Mouse (Mus musculus) fibroblast of lung, adult 2 months (primary cell): ENCODE measurements around the gene Nrbf2.

Experiments used
- DNase-seq: peaks from one replicate; pipeline ENCODE4 v3.0.0-alpha.2; 2011; ENCODE audit warnings: low read depth

The Nrbf2 gene

GRCm38 (mm10) chr10:67285176-67285814, at the start of gene Nrbf2:
Gene Nrbf2, minus strand, starts transcription at chr10:67285305.
- peak; percentile 79 for DNase-seq

GRCm38 (mm10) chr10:67330580-67330979, 45.5 kb upstream of the Nrbf2 start:
- DNase-seq = peak; percentile 45

GRCm38 (mm10) chr10:67329661-67330060, 44.6 kb upstream of the Nrbf2 start:
- no peak for DNase-seq

GRCm38 (mm10) chr10:67328208-67328607, 43.1 kb upstream of the Nrbf2 start:
- no peak for DNase-seq

- no peak for DNase-seq
Observed at GRCm38 (mm10) chr10:67324036-67324435, 38.9 kb upstream of the Nrbf2 start.

- DNase-seq = no peak
Observed at GRCm38 (mm10) chr10:67321396-67321795, 36.3 kb upstream of the Nrbf2 start.

- DNase-seq = no peak
Observed at GRCm38 (mm10) chr10:67320207-67320859, 35.2 kb upstream of the Nrbf2 start.

GRCm38 (mm10) chr10:67319016-67319725, 34.1 kb upstream of the Nrbf2 start:
- no peak for DNase-seq

- DNase-seq = no peak
Observed at GRCm38 (mm10) chr10:67317931-67318460, 32.9 kb upstream of the Nrbf2 start.

GRCm38 (mm10) chr10:67314811-67315435, 29.8 kb upstream of the Nrbf2 start:
- DNase-seq = peak; percentile 63

GRCm38 (mm10) chr10:67312456-67312855, 27.4 kb upstream of the Nrbf2 start:
- no peak for DNase-seq

- DNase-seq = peak; percentile 57
Observed at GRCm38 (mm10) chr10:67311277-67311959, 26.3 kb upstream of the Nrbf2 start.

GRCm38 (mm10) chr10:67309483-67310138, 24.5 kb upstream of the Nrbf2 start:
- no peak for DNase-seq

- DNase-seq = no peak
Observed at GRCm38 (mm10) chr10:67302340-67302739, 17.2 kb upstream of the Nrbf2 start.

GRCm38 (mm10) chr10:67301046-67301445, 15.9 kb upstream of the Nrbf2 start:
- DNase-seq = no peak

GRCm38 (mm10) chr10:67299285-67299684, 14.2 kb upstream of the Nrbf2 start:
- DNase-seq = no peak

- DNase-seq = no peak
Observed at GRCm38 (mm10) chr10:67298856-67299255, 13.8 kb upstream of the Nrbf2 start.

- DNase-seq = peak; percentile 88
Observed at GRCm38 (mm10) chr10:67297175-67297855, 12.2 kb upstream of the Nrbf2 start.

GRCm38 (mm10) chr10:67296482-67297152, 11.5 kb upstream of the Nrbf2 start:
- DNase-seq = no peak

GRCm38 (mm10) chr10:67295938-67296466, 10.9 kb upstream of the Nrbf2 start:
- DNase-seq = no peak
